Mouse (Mus musculus): ENCODE data around the gene Amt.

GRCm38 (mm10) chr9:108305629-108306520, 9.2 kb downstream of the Amt start, which contains the start of the genes Rhoa and Tcta:
- TF ChIP-seq CTCF (IDR thresholded peaks at IDR 0.05; ENCODE audit: insufficient read depth, low read length) (no peak), POLR2A (IDR thresholded peaks at IDR 0.05; ENCODE audit: borderline replicate concordance, extremely low read depth, low read depth, low read length) (peak; percentile 98)

Measured in lung, adult 2 months (tissue).